Mouse (Mus musculus) urinary bladder, postnatal 4 days (tissue): ENCODE measurements around the gene Gm13128.
"Not testable (repeated sequence)": the region's sequence is repeated elsewhere in the genome, so short reads cannot be mapped to it uniquely, and the experiment has no call there.

Experiments
- DNase-seq, 2 experiments: peaks; one replicate each; pipeline ENCODE4 v3.0.0; 2021 to 2022; ENCODE audit warnings: low spot score in 2 of 2

Gene Gm13128

GRCm38 (mm10) chr4:144329949-144330348 lies at the start of gene Gm13128:
Gene Gm13128, plus strand, starts transcription at chr4:144330249.
- DNase-seq = not testable (repeated sequence)

DNA sequence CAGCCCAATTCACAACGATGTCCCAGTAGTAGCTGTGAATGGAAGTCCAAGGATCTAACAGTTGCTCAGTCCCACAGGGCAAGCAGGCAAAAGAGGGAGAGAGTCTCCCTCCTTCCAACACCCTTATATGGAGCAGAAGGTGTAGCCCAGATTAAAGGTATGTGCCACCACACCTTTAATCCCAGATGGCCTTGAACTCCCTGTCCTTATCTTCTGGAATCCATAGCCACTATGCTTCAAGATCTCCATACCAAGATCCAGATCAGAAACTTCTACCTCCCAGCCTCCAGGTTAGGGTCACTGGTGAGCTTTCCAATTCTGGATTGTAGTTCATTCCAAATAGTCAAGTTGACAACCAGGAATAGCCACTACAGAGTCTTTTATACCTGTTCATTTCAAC lies 49.7 kb upstream of the Gm13128 start, which contains the start of gene Pramel5:
TSS of gene Pramel5 (minus strand) at position 101 of the 400 bp plus-strand sequence.
- DNase-seq = not testable (repeated sequence)

GRCm38 (mm10) chr4:144299414-144299813 lies 30.6 kb upstream of the Gm13128 start:
- DNase-seq = not testable (repeated sequence)

DNA sequence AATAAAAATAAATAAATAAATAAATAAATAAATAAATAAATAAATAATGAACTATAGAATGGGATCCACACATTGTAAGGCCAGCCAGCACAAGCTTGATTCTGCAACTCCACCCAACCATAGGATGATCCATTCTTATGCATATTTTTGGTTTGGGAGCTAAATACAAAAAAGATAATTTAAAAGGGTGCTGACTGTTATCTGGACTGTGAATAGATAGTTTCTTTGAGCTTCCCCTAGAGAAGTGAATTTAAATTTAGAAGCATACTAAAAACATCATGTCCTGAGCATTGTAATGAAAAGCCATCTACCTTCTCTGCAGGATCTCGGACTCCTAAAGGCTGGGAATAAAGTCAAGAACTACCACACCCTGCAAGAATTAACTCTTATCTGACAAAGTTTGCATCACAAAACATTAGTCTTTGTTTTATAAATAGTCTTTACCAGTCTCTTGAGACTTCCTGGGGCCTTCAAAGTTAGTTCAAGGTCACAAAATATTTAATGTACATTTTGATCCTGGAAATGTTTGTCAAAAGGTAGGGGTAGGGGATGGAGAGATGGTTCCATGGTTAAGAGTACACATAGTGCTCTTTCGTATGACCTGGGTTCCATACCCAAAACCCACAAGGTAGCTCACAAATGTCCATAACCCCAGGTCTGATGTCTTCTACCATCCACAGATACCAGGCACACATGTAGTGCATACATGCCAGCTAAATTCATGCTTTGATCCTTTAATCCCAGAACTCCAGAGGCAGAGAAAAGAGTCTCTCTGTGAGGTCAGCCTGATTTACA lies 17.2 kb upstream of the Gm13128 start:
- DNase-seq = not testable (repeated sequence)

- DNase-seq = not testable (repeated sequence)
Observed at GRCm38 (mm10) chr4:144335856-144336255, 5.8 kb downstream of the Gm13128 start.

DNA sequence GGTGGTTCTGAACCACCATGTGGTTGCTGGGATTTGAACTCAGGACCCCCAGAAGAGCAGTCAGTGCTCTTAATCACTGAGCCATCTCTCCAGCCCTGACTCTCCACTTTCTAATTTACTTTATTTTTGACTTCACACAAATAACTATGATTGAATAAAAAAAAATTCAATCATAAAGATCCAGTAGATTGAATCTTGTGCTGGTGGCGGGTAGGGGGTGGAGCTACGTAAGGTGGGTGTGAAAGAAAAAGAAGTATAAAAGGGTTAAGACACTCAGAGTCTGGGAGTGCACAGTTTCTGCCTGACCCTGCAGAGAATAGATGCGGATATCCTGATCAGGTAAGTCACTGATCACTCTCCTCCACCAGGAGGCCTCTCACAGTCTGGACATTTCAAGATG lies 27.6 kb downstream of the Gm13128 start, which contains the start of gene Gm13119:
TSS of gene Gm13119 (plus strand) at position 301 of the 400 bp plus-strand sequence.
- DNase-seq = not testable (repeated sequence)

DNA sequence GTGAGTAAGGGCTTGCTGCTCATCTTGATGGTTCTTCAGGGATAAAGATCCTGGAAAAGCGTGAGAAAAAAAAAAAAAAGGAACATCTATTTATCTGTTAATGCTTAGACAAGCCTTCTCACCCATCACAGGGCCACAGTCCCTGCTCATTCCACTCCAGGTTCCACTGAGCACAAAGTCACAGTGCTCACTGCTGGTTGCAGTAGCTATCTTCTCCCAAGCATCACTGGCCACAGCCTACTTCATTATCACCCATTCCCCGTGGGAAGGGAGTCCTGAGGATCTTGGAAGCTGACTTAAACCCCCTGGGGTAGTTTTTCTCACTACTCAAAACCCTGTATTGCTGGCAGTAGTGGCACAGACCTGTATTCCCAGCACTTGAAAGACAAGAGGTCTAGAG lies 47.9 kb downstream of the Gm13128 start, which contains the start of gene Pramef20:
TSS of gene Pramef20 (minus strand) at position 23 of the 400 bp plus-strand sequence.
- no peak for DNase-seq
